Mouse (Mus musculus): ENCODE measurements at regions not wholly inside any gene's neighbourhood (a gene's known extent, or its start where the extent isn't known, plus 50 kb on each side); places are given as distances from the start of the nearest gene placed in this dataset.

DNA sequence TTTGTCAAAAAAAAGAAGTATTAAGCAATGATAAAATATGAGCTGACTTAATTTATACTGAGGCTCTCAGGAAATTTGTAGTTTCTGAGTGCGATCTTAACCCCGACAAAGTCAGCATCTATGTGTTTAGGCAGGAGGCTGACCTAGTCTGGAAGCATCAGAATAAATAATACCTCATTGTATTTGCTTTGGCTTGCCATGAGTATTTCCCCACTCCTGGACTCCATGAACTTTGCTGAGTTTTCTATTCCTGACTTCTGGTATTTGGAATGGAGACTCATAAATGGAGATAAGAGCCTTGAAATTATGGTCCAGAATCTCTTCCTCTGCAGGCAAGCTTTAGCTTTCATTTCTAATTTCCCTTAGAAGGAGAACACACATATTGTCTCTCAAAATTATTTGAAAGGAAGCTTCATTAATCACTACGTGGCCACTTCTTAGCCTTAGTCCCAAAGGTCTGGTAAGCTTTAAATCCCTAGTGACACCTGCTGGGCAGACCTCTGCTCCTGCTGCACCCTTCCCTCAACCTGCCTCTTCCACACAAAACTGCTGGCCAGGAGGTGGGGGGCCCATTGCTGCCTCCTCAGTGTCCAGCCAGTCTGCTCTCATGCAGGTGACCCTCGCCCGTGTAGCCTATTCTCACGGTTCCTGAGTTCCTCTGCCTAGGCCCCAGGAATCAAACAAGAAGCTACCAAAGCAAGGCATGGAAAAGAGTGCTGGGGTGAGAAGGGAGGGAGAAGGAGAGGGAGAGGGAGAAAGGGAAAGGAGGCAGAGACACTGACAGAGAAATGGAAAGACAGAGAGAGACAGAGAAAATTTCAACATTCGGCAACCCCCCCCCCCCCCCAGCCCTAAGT lies 173.6 kb upstream of the Klf12 start:
- no peak overlapping the region for H3K4me3 ChIP-seq (ENCODE audit: low read depth, low read length)
- ATAC-seq (ENCODE audit: low read depth), result peak; percentile 66
- no peak overlapping the region for H3K4me2 ChIP-seq (ENCODE audit: low read depth, low read length)
- WGBS (ENCODE audit: insufficient replicate concordance), result 53% methylated on average over 7 of the region's 7 CpGs
- no peak overlapping the region for H3K9ac ChIP-seq (ENCODE audit: low read depth, low read length)
- H3K9me3 ChIP-seq (replicated peaks; ENCODE audit: control insufficient read depth, low read length), result no peaks in the 10 kb centered on the region
- H3K36me3 ChIP-seq (ENCODE audit: control insufficient read depth, insufficient read depth), result no peaks in the 10 kb centered on the region
- H3K4me1 ChIP-seq (ENCODE audit: control insufficient read depth, low read depth, low read length), result no peaks in the 10 kb centered on the region; the same call in none of the 2 replicates
- H3K27me3 ChIP-seq (ENCODE audit: control insufficient read depth, insufficient read depth, low read depth, low read length), result no peaks in the 10 kb centered on the region
- peak overlapping the region; percentile 41 for H3K27ac ChIP-seq (ENCODE audit: low read length)

DNA sequence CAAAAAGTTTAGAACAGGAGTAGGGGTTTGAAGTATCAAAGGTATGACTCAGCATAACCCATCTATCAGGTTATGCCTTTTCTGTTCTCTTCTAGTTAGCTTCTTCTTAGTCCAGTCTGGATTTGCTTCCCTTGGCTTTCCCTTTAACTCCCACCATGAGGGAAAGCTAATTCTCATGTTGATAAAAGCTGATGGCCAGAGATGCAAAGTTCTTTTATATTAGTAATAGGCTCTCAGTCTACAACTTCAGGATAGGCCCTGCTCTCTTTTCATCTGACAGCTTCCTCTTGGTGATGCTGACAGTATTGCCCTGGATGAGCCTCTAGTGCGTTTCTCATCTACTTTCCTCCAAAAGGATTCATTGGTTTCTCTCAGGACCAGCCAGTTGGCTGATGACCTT lies 161.7 kb upstream of the Klf12 start:
- WGBS (ENCODE audit: insufficient replicate concordance), result 48% methylated on average over 1 of the region's 1 CpGs
- H3K9ac ChIP-seq (ENCODE audit: low read depth, low read length), result no peak overlapping the region
- H3K27ac ChIP-seq (ENCODE audit: low read length), result no peak overlapping the region
- H3K27me3 ChIP-seq (ENCODE audit: control insufficient read depth, insufficient read depth, low read depth, low read length), result no peaks in the 10 kb centered on the region
- H3K36me3 ChIP-seq (ENCODE audit: control insufficient read depth, insufficient read depth), result no peaks in the 10 kb centered on the region
- H3K9me3 ChIP-seq (replicated peaks; ENCODE audit: control insufficient read depth, low read length), result no peaks in the 10 kb centered on the region
- H3K4me2 ChIP-seq (ENCODE audit: low read depth, low read length), result no peak overlapping the region
- H3K4me1 ChIP-seq (ENCODE audit: control insufficient read depth, low read depth, low read length), result no peaks in the 10 kb centered on the region
- H3K4me3 ChIP-seq (ENCODE audit: low read depth, low read length), result no peak overlapping the region
- no peak for ATAC-seq (ENCODE audit: low read depth)

DNA sequence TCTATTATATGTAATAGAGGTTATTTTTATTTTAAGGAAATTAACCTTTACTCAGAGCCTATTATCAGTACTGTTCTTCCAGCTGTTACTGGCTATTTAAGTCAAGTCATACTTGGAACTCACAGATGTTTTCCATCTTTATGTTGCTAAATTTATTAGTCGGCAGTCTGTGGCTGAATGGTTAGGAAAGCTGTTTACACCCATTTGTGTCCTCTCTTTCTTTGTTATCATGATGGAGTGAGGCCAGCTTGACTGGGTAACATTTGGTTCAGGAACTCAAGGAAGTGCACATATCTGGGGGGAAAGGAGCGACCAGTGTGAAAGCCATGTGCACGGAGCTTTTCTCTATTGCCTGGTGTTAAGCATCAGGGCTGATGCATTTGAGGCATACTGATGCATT lies 160.4 kb upstream of the Klf12 start:
- H3K4me3 ChIP-seq (ENCODE audit: low read depth, low read length), result no peak overlapping the region
- no peak overlapping the region for H3K4me2 ChIP-seq (ENCODE audit: low read depth, low read length)
- H3K27ac ChIP-seq (ENCODE audit: low read length), result no peak overlapping the region
- no peak overlapping the region for H3K9ac ChIP-seq (ENCODE audit: low read depth, low read length)
- WGBS (ENCODE audit: insufficient replicate concordance), result 67% methylated on average over 3 of the region's 3 CpGs
- H3K4me1 ChIP-seq (ENCODE audit: control insufficient read depth, low read depth, low read length), result no peaks in the 10 kb centered on the region
- no peaks in the 10 kb centered on the region for H3K9me3 ChIP-seq (replicated peaks; ENCODE audit: control insufficient read depth, low read length)
- ATAC-seq (ENCODE audit: low read depth), result no peak
- H3K36me3 ChIP-seq (ENCODE audit: control insufficient read depth, insufficient read depth), result no peaks in the 10 kb centered on the region
- no peaks in the 10 kb centered on the region for H3K27me3 ChIP-seq (ENCODE audit: control insufficient read depth, insufficient read depth, low read depth, low read length)

DNA sequence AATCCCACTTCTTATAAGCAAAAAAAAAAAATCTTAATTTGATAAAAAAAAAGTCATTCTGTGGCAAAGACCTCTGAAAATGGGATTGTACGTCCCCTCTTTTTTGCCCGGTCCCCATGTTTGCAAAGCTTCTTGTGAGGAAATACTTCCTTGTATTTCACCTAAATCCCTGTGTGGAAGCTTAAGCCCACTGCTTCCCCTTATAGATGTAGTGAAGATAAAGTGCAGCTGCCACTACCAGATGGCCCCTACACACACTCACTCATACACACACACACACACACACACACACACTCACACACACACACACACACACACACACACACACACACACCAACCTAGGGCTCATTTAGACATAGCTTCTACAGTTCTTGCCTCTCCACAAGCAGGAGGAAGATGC lies 159.6 kb upstream of the Klf12 start:
- Histone ChIP-seq H3K4me1 (ENCODE audit: control insufficient read depth, low read depth, low read length) (no peaks in the 10 kb centered on the region), H3K4me2 (ENCODE audit: low read depth, low read length) (no peak overlapping the region), H3K9ac (ENCODE audit: low read depth, low read length) (no peak overlapping the region), H3K4me3 (ENCODE audit: low read depth, low read length) (no peak overlapping the region), H3K27ac (ENCODE audit: low read length) (no peak overlapping the region), H3K27me3 (ENCODE audit: control insufficient read depth, insufficient read depth, low read depth, low read length) (no peaks in the 10 kb centered on the region), H3K9me3 (replicated peaks; ENCODE audit: control insufficient read depth, low read length) (no peaks in the 10 kb centered on the region), H3K36me3 (ENCODE audit: control insufficient read depth, insufficient read depth) (no peaks in the 10 kb centered on the region)
- 56% methylated on average over 2 of the region's 2 CpGs for WGBS (ENCODE audit: insufficient replicate concordance)
- ATAC-seq (ENCODE audit: low read depth), result no peak

DNA sequence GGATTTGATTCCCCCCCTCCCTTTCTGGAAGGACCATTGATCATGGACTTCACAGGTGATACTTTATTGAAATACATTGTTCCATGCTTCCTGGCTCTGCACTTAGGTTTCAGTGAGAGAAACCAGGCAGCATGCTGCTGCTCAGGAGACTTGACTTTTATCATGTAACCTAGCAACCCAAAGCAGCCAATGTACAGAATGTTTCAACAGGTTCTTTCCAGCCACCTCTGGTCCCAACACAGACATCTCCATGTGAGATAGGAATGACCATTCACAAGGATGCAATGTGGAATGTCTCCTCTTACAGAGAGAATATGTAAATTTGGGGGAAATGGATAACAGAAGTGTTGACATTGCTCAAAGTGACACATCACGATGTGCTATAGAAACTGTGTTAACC lies 153.1 kb upstream of the Klf12 start:
- H3K27me3 ChIP-seq (ENCODE audit: control insufficient read depth, insufficient read depth, low read depth, low read length), result no peaks in the 10 kb centered on the region
- no peaks in the 10 kb centered on the region for H3K4me1 ChIP-seq (ENCODE audit: control insufficient read depth, low read depth, low read length)
- no peak for ATAC-seq (ENCODE audit: low read depth)
- no peak overlapping the region for H3K9ac ChIP-seq (ENCODE audit: low read depth, low read length)
- H3K27ac ChIP-seq (ENCODE audit: low read length), result no peak overlapping the region
- H3K4me3 ChIP-seq (ENCODE audit: low read depth, low read length), result no peak overlapping the region
- H3K36me3 ChIP-seq (ENCODE audit: control insufficient read depth, insufficient read depth), result no peaks in the 10 kb centered on the region
- no peaks in the 10 kb centered on the region for H3K9me3 ChIP-seq (replicated peaks; ENCODE audit: control insufficient read depth, low read length)
- no peak overlapping the region for H3K4me2 ChIP-seq (ENCODE audit: low read depth, low read length)
- WGBS (ENCODE audit: insufficient replicate concordance), result 44% methylated on average over 1 of the region's 1 CpGs

DNA sequence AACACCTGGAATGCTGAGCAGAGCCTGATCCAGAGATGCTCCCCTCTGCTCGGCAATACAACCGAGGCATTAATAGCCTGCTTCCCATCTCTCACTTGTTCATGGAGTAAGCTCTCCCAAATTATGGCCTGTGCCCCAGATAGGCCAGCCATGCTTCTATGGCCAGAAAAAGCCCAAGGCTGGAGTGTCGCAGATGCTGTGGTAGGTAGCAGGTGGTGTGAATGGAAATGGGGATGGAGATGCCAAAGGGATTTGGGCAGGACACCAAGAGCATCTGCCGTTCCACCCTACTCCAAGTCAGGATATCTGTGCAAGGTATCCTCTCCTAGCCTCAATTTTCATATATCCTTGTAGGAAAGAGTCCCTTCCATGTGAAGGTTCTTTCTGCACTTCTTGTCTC lies 145.2 kb upstream of the Klf12 start:
- no peak overlapping the region for H3K9ac ChIP-seq (ENCODE audit: low read depth, low read length)
- H3K27me3 ChIP-seq (ENCODE audit: control insufficient read depth, insufficient read depth, low read depth, low read length), result no peaks in the 10 kb centered on the region
- ATAC-seq (ENCODE audit: low read depth), result no peak
- no peaks in the 10 kb centered on the region; the same call in 1 of the 2 replicates for H3K9me3 ChIP-seq (replicated peaks; ENCODE audit: control insufficient read depth, low read length)
- H3K4me2 ChIP-seq (ENCODE audit: low read depth, low read length), result no peak overlapping the region
- no peaks in the 10 kb centered on the region for H3K36me3 ChIP-seq (ENCODE audit: control insufficient read depth, insufficient read depth)
- WGBS (ENCODE audit: insufficient replicate concordance), result 69% methylated on average over 4 of the region's 4 CpGs
- no peak overlapping the region for H3K27ac ChIP-seq (ENCODE audit: low read length)
- no peaks in the 10 kb centered on the region for H3K4me1 ChIP-seq (ENCODE audit: control insufficient read depth, low read depth, low read length)
- H3K4me3 ChIP-seq (ENCODE audit: low read depth, low read length), result no peak overlapping the region

DNA sequence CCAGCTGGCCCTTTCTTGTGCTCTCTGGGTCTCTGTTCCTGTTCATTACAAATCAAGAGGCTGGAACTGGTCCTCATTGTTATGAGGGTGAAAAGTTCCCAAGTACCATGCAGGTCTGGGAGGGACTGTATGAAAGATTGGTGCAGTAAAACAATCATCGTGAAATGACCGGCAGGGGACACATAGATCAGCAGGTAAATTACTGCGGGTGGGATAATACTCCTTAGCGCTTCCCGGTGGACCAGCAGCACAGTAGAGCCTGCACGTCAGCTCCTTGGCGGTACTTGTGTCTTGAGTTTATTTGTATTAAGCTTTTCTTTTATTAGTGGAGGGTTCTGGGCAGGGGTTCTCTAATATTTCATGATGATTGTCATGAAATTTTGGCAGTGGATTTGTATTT lies 141.9 kb upstream of the Klf12 start:
- Histone ChIP-seq H3K4me1 (ENCODE audit: control insufficient read depth, low read depth, low read length) (no peaks in the 10 kb centered on the region), H3K27ac (ENCODE audit: low read length) (no peak overlapping the region), H3K4me3 (ENCODE audit: low read depth, low read length) (no peak overlapping the region), H3K9me3 (replicated peaks; ENCODE audit: control insufficient read depth, low read length) (no peaks in the 10 kb centered on the region; the same call in 1 of the 2 replicates), H3K4me2 (ENCODE audit: low read depth, low read length) (no peak overlapping the region), H3K27me3 (ENCODE audit: control insufficient read depth, insufficient read depth, low read depth, low read length) (no peaks in the 10 kb centered on the region), H3K36me3 (ENCODE audit: control insufficient read depth, insufficient read depth) (no peaks in the 10 kb centered on the region), H3K9ac (ENCODE audit: low read depth, low read length) (no peak overlapping the region)
- ATAC-seq (ENCODE audit: low read depth), result no peak
- WGBS (ENCODE audit: insufficient replicate concordance), result 88% methylated on average over 7 of the region's 7 CpGs

DNA sequence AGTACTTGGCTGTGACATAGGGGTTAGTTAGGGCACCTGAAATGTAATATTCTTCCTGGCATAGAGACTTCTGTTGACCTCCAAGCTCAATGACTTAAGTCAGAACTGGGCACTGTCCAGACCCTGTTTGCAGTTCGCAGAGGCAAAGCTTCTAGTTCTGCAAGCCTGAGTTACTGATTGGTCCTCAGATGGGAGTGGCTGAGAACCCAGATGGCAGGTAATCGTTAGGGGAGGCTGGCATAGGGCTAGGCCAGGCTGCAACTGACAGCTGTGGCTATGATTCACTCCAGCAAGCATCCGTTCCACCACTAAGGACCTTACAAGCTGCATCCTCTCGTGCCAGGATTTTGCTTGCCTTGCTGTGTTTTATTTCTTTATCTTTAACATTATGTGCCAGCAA lies 139.3 kb upstream of the Klf12 start:
- Histone ChIP-seq H3K4me3 (ENCODE audit: low read depth, low read length) (no peak overlapping the region), H3K9me3 (replicated peaks; ENCODE audit: control insufficient read depth, low read length) (no peaks in the 10 kb centered on the region; the same call in 1 of the 2 replicates), H3K27me3 (ENCODE audit: control insufficient read depth, insufficient read depth, low read depth, low read length) (no peaks in the 10 kb centered on the region), H3K9ac (ENCODE audit: low read depth, low read length) (no peak overlapping the region), H3K4me2 (ENCODE audit: low read depth, low read length) (no peak overlapping the region), H3K27ac (ENCODE audit: low read length) (no peak overlapping the region), H3K4me1 (ENCODE audit: control insufficient read depth, low read depth, low read length) (no peaks in the 10 kb centered on the region; the same call in 1 of the 2 replicates), H3K36me3 (ENCODE audit: control insufficient read depth, insufficient read depth) (no peaks in the 10 kb centered on the region)
- WGBS (ENCODE audit: insufficient replicate concordance), result 35% methylated on average over 4 of the region's 4 CpGs
- ATAC-seq (ENCODE audit: low read depth), result no peak

DNA sequence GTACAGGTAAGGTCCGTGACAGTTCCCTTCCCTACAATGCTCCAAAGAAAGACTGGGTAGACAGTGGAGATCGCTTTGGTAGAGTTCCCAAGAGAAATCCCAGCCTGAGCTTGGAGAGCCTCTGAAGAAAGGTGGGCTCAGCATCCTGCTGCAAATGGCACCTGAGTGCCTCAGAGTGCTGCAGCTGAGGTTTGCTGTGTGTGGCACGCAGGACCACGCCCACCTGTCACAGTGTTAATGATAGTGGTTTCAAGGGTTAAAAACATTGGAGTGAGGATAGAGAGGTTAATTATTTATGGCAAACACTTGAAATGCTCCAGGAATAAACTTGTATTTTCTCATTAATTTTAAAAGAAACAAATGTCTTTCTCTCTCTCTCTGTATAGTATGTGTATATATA lies 137.2 kb upstream of the Klf12 start:
- no peak overlapping the region for H3K4me2 ChIP-seq (ENCODE audit: low read depth, low read length)
- ATAC-seq (ENCODE audit: low read depth), result no peak
- H3K4me3 ChIP-seq (ENCODE audit: low read depth, low read length), result no peak overlapping the region
- no peak overlapping the region for H3K9ac ChIP-seq (ENCODE audit: low read depth, low read length)
- no peaks in the 10 kb centered on the region for H3K27me3 ChIP-seq (ENCODE audit: control insufficient read depth, insufficient read depth, low read depth, low read length)
- no peak overlapping the region for H3K27ac ChIP-seq (ENCODE audit: low read length)
- H3K9me3 ChIP-seq (replicated peaks; ENCODE audit: control insufficient read depth, low read length), result no peaks in the 10 kb centered on the region; the same call in 1 of the 2 replicates
- no peaks in the 10 kb centered on the region for H3K36me3 ChIP-seq (ENCODE audit: control insufficient read depth, insufficient read depth)
- no peaks in the 10 kb centered on the region; the same call in 1 of the 2 replicates for H3K4me1 ChIP-seq (ENCODE audit: control insufficient read depth, low read depth, low read length)
- 62% methylated on average over 4 of the region's 4 CpGs for WGBS (ENCODE audit: insufficient replicate concordance)
